Mouse (Mus musculus): ENCODE results near the gene Slc4a3. TPM values are rescaled to one million over a fixed set of nuclear protein-coding genes. Genes with fewer than 3 reads are reported as not detected.

The Slc4a3 gene
- polyA plus RNA-seq, 1 experiment from 2014 or later, result 18.0 TPM

DNA sequence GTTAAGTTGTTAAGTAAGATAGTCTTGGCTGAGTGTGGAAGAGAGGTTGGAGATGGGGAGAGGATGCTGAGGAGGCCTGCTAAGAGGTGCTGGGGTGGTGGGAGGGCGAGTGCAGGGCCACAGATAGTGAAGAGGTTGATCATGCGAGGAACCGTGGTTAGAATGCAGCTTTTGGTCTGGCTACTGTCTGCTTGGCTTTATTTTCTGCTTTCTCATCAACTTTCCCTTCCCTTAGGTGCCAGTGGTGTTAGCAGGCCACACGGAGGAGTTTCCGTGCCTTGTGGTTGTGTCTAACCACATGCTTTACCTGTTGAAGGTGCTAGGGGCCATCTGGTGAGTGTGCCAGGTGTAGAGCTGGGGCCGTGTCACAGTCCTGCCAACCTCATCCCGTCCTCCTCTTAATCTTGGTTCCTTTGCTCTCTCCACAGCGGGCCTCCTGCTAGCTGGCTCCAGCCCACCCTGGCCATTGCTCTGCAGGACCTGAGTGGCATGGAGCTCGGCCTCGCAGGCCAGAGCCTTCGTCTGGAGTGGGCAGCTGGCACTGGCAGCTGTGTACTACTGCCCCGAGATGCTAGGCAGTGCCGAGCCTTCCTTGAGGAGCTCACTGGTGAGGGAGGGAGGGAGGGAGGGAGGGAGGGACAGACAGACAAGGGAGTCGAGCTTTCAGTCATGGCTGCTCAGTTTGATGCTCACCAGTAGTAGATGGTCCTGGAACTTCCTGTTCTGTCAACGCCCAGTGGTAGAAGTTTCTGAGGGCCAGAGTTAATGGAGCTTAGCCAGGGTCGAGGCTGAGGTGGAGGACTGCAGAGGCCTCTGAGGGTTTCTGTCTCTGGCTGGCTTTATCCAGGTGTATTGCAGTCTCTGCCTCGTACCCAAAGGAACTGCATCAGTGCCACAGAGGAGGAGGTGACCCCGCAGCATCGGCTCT lies 12.5 kb upstream of the Slc4a3 start:
- no peak overlapping the region for H3K4me3 ChIP-seq
- 89% methylated on average over 19 of the region's 19 CpGs for WGBS
- no peaks in the 10 kb centered on the region for H3K4me1 ChIP-seq
- no peaks in the 10 kb centered on the region for H3K9me3 ChIP-seq
- peaks cover 79% of the 10 kb centered on the region for H3K36me3 ChIP-seq (replicated peaks)
- DNase-seq (ENCODE audit: low spot score), result no peak
- no peaks in the 10 kb centered on the region for H3K27me3 ChIP-seq (replicated peaks; ENCODE audit: low read depth, poor library complexity, severe bottlenecking)
- no peak overlapping the region for H3K27ac ChIP-seq (replicated peaks)

- Histone ChIP-seq H3K9me3 (no peaks in the 10 kb centered on the region), H3K27ac (replicated peaks) (no peak overlapping the region), H3K27me3 (replicated peaks; ENCODE audit: low read depth, poor library complexity, severe bottlenecking) (no peaks in the 10 kb centered on the region), H3K36me3 (replicated peaks) (peaks cover 41% of the 10 kb centered on the region), H3K4me1 (no peaks in the 10 kb centered on the region), H3K4me3 (no peak overlapping the region)
- WGBS, result 79% methylated on average over 2 of the region's 2 CpGs
- DNase-seq (ENCODE audit: low spot score), result no peak
These were observed 8.5 kb upstream of the Slc4a3 start for GRCm38 (mm10) chr1:75537587-75537986.

DNA sequence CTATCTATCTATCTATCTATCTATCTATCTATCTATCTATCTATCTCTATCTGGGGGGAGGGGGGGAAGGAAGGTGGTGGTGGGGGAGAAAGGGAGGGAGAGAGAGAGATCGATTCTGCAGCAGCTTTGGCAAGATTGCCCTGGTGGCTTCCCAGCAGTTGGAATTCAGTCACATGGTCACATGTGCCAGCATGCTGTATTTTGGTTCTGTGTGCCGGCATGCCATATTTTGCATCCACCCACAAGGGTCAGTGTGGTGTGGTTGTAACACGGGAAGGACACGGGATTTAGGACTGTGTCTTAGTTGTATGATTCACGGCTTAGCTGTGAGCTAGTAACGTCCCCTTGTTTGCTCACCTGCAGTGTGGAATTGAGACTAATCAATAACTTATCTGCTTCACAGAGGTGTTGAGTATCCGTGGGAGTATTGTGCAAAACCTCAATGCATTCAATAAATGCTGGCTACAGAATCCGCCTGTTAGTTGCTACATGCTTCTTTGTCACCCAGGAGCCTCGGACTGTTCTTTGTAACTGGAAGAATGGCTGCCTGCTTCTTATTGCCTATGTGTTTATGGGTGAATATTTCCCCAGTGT lies 7.4 kb upstream of the Slc4a3 start:
- Histone ChIP-seq H3K27me3 (replicated peaks; ENCODE audit: low read depth, poor library complexity, severe bottlenecking) (no peaks in the 10 kb centered on the region), H3K4me3 (no peak overlapping the region), H3K9me3 (no peaks in the 10 kb centered on the region), H3K36me3 (replicated peaks) (peaks cover 30% of the 10 kb centered on the region), H3K4me1 (no peaks in the 10 kb centered on the region), H3K27ac (replicated peaks) (no peak overlapping the region)
- DNase-seq (ENCODE audit: low spot score), result no peak
- WGBS, result 85% methylated on average over 9 of the region's 9 CpGs

GRCm38 (mm10) chr1:75541496-75541895 lies 4.6 kb upstream of the Slc4a3 start:
- Histone ChIP-seq H3K27ac (replicated peaks) (no peak overlapping the region), H3K36me3 (replicated peaks) (peaks cover 4% of the 10 kb centered on the region), H3K4me1 (peaks cover 12% of the 10 kb centered on the region), H3K27me3 (replicated peaks; ENCODE audit: low read depth, poor library complexity, severe bottlenecking) (peaks cover 6% of the 10 kb centered on the region; the same call in 1 of the 2 replicates), H3K4me3 (no peak overlapping the region), H3K9me3 (no peaks in the 10 kb centered on the region)
- WGBS, result 91% methylated on average over 7 of the region's 7 CpGs
- DNase-seq (ENCODE audit: low spot score), result no peak

- H3K9me3 ChIP-seq, result no peaks in the 10 kb centered on the region
- no peak overlapping the region for H3K4me3 ChIP-seq
- no peak overlapping the region for H3K27ac ChIP-seq (replicated peaks)
- H3K36me3 ChIP-seq (replicated peaks), result peaks cover 16% of the 10 kb centered on the region
- peaks cover 25% of the 10 kb centered on the region for H3K27me3 ChIP-seq (replicated peaks; ENCODE audit: low read depth, poor library complexity, severe bottlenecking)
- no peak for DNase-seq (ENCODE audit: low spot score)
- WGBS, result 91% methylated on average over 6 of the region's 6 CpGs
- H3K4me1 ChIP-seq, result peaks cover 22% of the 10 kb centered on the region
These were observed 1.7 kb upstream of the Slc4a3 start for GRCm38 (mm10) chr1:75544351-75544750.

DNA sequence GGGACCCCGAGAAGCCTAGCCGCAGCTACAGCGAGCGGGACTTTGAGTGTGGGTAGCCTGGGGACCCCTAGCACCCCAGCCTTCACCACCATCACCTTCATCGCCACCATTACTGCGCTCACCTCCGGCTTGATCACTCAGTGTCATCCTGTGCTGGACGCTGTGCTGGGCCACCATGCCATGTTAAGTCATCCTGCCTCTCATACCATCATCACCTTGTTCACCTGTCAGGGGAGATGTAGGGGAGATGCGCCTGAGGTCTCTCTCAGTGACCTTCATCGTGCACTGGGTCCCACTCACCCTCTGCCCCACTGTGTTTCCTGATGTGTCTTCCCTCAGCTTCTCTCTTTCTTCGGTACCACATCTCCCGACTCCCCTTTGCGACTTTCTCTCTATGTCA lies 1.3 kb downstream of the Slc4a3 start:
- Histone ChIP-seq H3K27ac (replicated peaks) (peak overlapping the region; percentile 91), H3K36me3 (replicated peaks) (peaks cover 46% of the 10 kb centered on the region), H3K27me3 (replicated peaks; ENCODE audit: low read depth, poor library complexity, severe bottlenecking) (peaks cover 27% of the 10 kb centered on the region), H3K9me3 (no peaks in the 10 kb centered on the region), H3K4me3 (peak overlapping the region; percentile 77), H3K4me1 (peaks cover 22% of the 10 kb centered on the region)
- 94% methylated on average over 13 of the region's 13 CpGs for whole genome bisulfite sequencing
- DNase-seq (ENCODE audit: low spot score), result no peak

GRCm38 (mm10) chr1:75548083-75548482 lies 2.0 kb downstream of the Slc4a3 start:
- WGBS, result 91% methylated on average over 3 of the region's 3 CpGs
- H3K36me3 ChIP-seq (replicated peaks), result peaks cover 53% of the 10 kb centered on the region
- H3K27ac ChIP-seq (replicated peaks), result no peak overlapping the region

GRCm38 (mm10) chr1:75548871-75549270 lies 2.8 kb downstream of the Slc4a3 start:
- no peak for DNase-seq (ENCODE audit: low spot score)
- Histone ChIP-seq H3K4me3 (no peak overlapping the region), H3K27ac (replicated peaks) (no peak overlapping the region), H3K4me1 (peaks cover 22% of the 10 kb centered on the region), H3K27me3 (replicated peaks; ENCODE audit: low read depth, poor library complexity, severe bottlenecking) (peaks cover 27% of the 10 kb centered on the region), H3K9me3 (no peaks in the 10 kb centered on the region), H3K36me3 (replicated peaks) (peaks cover 61% of the 10 kb centered on the region)
- 90% methylated on average over 17 of the region's 17 CpGs for WGBS

More at GRCm38 (mm10) chr1:75548083-75548482, 2.0 kb downstream of the Slc4a3 start:
- no peak overlapping the region for H3K4me3 ChIP-seq
- no peaks in the 10 kb centered on the region for H3K9me3 ChIP-seq
- peaks cover 22% of the 10 kb centered on the region for H3K4me1 ChIP-seq
- no peak for DNase-seq (ENCODE audit: low spot score)
- H3K27me3 ChIP-seq (replicated peaks; ENCODE audit: low read depth, poor library complexity, severe bottlenecking), result peaks cover 27% of the 10 kb centered on the region

DNA sequence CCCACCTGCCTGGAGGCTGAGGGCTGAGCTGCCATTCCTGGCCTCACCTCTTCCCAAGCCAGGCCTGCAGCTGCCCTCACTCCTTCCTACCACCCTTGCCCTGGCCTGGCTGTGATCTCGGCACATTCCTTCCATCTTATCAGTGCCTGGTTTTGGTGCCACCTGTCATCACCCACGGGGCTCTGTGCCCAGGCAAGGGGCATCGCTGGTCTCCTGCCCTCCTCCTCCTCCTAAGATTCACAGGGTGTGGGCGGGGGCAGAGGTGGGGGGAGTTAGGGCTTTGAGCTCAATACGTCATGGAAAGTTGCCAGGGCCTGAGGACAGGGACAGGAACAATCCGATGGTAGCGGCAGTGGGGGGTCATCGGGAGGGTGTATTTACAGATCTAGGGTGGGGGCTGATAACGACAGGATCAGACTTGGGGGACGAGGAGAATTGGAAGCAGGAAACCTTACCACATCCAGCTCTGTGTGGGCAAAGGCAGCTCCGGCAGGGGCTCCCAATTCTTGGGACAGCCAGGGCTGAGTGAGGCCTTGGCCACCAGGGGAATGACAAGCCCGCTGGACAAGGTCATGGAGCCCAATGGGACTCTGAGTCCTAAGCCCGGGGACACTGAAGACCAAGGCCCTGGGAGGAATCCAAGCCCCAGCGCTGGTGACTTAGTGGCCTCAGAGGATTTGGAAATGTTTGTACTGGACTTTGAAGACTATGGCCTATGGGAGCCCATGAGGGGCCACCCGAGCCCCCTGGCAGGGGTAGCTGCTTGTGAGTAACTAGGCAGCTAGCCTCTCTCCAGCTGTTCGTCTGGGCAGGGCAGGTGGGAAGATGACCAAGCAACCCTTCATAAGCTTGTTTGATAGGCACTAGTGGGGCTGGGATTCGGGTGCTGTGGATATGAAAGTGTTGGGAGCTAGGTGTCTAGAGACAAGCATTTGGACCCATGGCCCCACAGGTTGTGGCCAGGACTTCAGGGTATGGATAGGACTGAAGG lies 3.5 kb downstream of the Slc4a3 start:
- H3K4me1 ChIP-seq, result peaks cover 22% of the 10 kb centered on the region
- H3K27me3 ChIP-seq (replicated peaks; ENCODE audit: low read depth, poor library complexity, severe bottlenecking), result peaks cover 27% of the 10 kb centered on the region
- no peak for DNase-seq (ENCODE audit: low spot score)
- no peak overlapping the region for H3K27ac ChIP-seq (replicated peaks)
- H3K36me3 ChIP-seq (replicated peaks), result peaks cover 68% of the 10 kb centered on the region
- H3K9me3 ChIP-seq, result no peaks in the 10 kb centered on the region
- no peak overlapping the region for H3K4me3 ChIP-seq
- 88% methylated on average over 17 of the region's 17 CpGs for WGBS

- H3K36me3 ChIP-seq (replicated peaks), result peaks cover 78% of the 10 kb centered on the region
These were observed 4.5 kb downstream of the Slc4a3 start for GRCm38 (mm10) chr1:75550586-75550985.

DNA sequence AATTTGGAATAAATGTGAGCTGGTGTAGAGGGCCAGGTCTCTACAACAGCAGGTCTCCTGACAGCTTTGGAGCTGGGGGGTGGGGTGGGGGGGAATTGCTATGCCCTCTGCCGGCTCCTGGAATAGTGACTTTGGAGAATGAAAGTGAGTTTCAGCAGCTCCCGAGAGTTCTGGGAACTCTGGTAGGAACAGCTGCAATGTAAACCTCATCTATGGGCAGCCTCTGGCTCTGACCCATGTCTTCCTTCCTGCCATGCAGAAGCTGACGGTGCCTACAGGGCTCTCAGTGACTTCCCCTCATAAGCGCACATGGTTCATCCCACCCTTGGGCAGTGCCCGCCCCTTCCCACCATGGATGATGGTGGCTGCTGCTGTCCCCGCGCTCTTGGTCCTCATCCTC lies 9.6 kb downstream of the Slc4a3 start:
- H3K36me3 ChIP-seq (replicated peaks), result peaks cover 75% of the 10 kb centered on the region
- no peak overlapping the region for H3K4me3 ChIP-seq
- 89% methylated on average over 7 of the region's 7 CpGs for WGBS
- H3K4me1 ChIP-seq, result peaks cover 21% of the 10 kb centered on the region
- DNase-seq (ENCODE audit: low spot score), result no peak
- H3K27ac ChIP-seq (replicated peaks), result no peak overlapping the region
- no peaks in the 10 kb centered on the region for H3K27me3 ChIP-seq (replicated peaks; ENCODE audit: low read depth, poor library complexity, severe bottlenecking)
- H3K9me3 ChIP-seq, result no peaks in the 10 kb centered on the region

More at GRCm38 (mm10) chr1:75550586-75550985, 4.5 kb downstream of the Slc4a3 start:
- no peaks in the 10 kb centered on the region for H3K9me3 ChIP-seq
- peaks cover 21% of the 10 kb centered on the region for H3K27me3 ChIP-seq (replicated peaks; ENCODE audit: low read depth, poor library complexity, severe bottlenecking)
- H3K27ac ChIP-seq (replicated peaks), result no peak overlapping the region; the same call in 1 of the 2 replicates
- DNase-seq (ENCODE audit: low spot score), result no peak
- no peak overlapping the region for H3K4me3 ChIP-seq
- WGBS, result 92% methylated on average over 15 of the region's 15 CpGs
- peaks cover 19% of the 10 kb centered on the region for H3K4me1 ChIP-seq

Measured in embryonic facial prominence, embryonic 10.5 days (tissue).